Mouse (Mus musculus): Measurements from ENCODE around the gene Gmeb2. TPM values are rescaled to one million over a fixed set of nuclear protein-coding genes. Genes with fewer than 3 reads are reported as not detected.

Gmeb2 gene
- total RNA-seq, 2 experiments from 2014 or later = 12.1 to 14.5 TPM

DNA sequence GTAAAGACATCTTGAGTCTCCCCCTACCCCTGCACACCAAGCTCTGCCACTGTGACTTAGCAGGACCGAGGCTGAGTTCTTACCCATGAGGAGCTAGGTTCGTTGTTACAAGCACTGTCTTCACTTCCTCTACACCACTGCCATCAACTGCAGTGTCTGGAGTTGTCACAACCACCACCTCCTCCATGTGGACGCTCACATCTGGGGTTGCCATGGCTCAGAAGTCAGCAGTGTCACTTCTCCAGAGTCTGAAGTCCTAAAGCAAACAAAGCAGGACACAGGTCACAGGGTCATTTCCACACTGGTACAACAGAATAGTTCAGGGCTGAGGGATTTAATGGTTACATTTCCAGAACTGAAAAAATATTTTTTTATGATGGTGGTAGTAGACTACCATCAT is 10.0 kb downstream of the Gmeb2 start:
- DNase-seq (ENCODE audit: low spot score in 2 of 2) = no peak

GRCm38 (mm10) chr2:181276766-181277165 is 11.1 kb downstream of the Gmeb2 start:
- no peak for DNase-seq (ENCODE audit: low spot score in 2 of 2)

- no peak for DNase-seq (ENCODE audit: low spot score in 2 of 2)
Observed at GRCm38 (mm10) chr2:181274639-181275038, 13.2 kb downstream of the Gmeb2 start.

- DNase-seq (ENCODE audit: low spot score in 2 of 2) = no peak
Observed at GRCm38 (mm10) chr2:181273829-181274228, 14.0 kb downstream of the Gmeb2 start.

DNA sequence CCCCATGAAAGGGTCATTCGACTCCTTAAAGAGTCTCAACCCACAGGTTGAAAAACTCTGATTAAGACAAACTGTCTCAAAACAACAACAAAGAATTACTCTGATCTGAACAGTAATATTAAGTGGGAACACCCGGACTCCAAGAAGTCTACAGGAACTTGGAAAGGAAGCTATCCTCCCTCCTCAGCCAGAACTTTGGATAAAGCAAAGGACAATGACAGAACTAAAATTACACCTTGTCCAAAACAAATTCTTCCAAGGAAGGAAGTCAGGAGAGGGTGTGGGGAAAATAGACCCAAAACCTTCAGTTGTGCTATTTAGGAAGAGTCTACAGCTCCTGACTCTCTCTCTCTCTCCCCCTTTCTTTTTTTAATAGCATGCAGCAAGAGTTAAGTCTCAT is 15.7 kb downstream of the Gmeb2 start:
- DNase-seq (ENCODE audit: low spot score in 2 of 2) = no peak

GRCm38 (mm10) chr2:181266839-181267238 is 21.0 kb downstream of the Gmeb2 start:
- no peak for DNase-seq (ENCODE audit: low spot score in 2 of 2)

DNA sequence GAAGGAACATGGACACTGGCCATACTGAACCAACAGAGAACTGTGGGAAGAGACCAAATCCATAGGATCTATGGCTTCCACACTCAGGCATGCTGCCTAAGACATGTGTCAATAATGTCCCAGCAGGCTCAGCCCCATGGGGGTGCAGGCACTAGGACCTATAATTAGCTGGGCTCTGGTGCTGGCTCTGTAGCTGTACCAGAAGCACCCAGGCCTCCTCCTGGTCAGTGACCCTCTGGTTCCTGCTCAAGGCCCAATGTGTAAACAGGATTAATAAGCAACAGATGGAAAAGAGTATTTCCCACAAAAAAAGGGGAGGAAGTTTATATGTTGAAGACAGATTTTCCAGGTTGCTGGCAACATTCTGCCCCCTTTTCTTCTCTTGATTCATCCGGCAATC is 34.6 kb downstream of the Gmeb2 start:
- DNase-seq (ENCODE audit: low spot score in 2 of 2) = no peak

GRCm38 (mm10) chr2:181251841-181252240 is 36.0 kb downstream of the Gmeb2 start:
- no peak for DNase-seq (ENCODE audit: low spot score in 2 of 2)

DNA sequence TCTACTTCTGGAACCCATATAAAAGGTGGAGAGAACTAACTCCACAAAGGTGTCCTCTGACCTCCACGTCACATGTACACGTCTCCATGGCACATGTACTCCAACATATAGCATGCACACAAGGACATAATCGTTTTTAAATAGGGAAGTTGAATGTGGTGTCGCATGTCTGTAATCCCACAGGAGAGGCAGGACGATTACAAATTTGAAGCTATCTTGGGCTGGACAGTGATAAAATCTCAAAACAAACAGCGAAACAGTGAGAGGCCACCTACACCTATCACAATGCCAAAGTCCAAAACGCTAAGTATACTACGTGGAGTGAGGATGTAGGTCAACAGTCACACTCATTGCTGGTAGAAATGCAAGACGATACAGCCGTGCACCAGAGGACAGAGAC is 38.6 kb downstream of the Gmeb2 start:
- no peak for DNase-seq (ENCODE audit: low spot score in 2 of 2)

- no peak for DNase-seq (ENCODE audit: low spot score in 2 of 2)
Observed at GRCm38 (mm10) chr2:181245031-181245430, 42.8 kb downstream of the Gmeb2 start.

- DNase-seq (ENCODE audit: low spot score in 2 of 2) = no peak
Observed at GRCm38 (mm10) chr2:181243706-181244394, 44.0 kb downstream of the Gmeb2 start.

GRCm38 (mm10) chr2:181242314-181242665 is 45.5 kb downstream of the Gmeb2 start:
- no peak for DNase-seq (ENCODE audit: low spot score in 2 of 2)

- DNase-seq (ENCODE audit: low spot score in 2 of 2) = no peak
Observed at GRCm38 (mm10) chr2:181241602-181242313, 46.1 kb downstream of the Gmeb2 start, which contains the start of gene Helz2. TSS of gene Helz2 (minus strand) at chr2:181242027.

- DNase-seq (ENCODE audit: low spot score in 2 of 2) = no peak
Observed at GRCm38 (mm10) chr2:181240806-181241440, 46.9 kb downstream of the Gmeb2 start.

- no peak for DNase-seq (ENCODE audit: low spot score in 2 of 2)
Observed at GRCm38 (mm10) chr2:181239261-181239660, 48.6 kb downstream of the Gmeb2 start.

- DNase-seq (ENCODE audit: low spot score in 2 of 2) = no peak
Observed at GRCm38 (mm10) chr2:181238861-181239260, 49.0 kb downstream of the Gmeb2 start.

DNA sequence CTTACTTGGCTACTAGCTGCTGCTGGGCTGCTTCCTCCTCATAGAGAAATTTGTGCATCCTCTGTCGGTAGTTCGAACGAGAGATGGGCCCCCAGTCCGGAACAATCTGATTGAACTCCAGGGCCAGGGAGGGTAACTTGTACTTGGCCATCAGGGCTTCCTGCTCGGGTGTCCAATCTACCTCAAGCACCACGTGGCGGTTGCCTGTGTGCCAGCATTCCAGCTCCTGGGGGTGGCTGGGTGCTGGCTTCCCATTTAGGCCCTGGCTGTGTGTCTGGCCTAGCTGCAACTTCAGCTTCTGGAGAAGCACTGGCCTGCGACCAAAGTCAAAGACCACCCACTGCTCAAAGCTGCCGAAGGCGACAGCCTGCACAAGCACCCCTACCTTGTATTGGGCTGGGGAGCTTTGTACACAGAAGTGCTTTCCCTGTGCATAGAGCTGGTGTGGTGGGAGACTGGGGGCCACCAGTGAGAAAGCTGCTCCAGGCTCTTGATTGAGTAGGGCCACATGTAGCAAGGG is 49.7 kb downstream of the Gmeb2 start:
- no peak for DNase-seq (ENCODE audit: low spot score in 2 of 2)

GRCm38 (mm10) chr2:181237251-181238014 is 50.4 kb downstream of the Gmeb2 start:
- no peak for DNase-seq (ENCODE audit: low spot score in 2 of 2)

GRCm38 (mm10) chr2:181235681-181236566 is 51.9 kb downstream of the Gmeb2 start:
- no peak for DNase-seq (ENCODE audit: low spot score in 2 of 2)

GRCm38 (mm10) chr2:181234680-181235079 is 53.2 kb downstream of the Gmeb2 start:
- DNase-seq (ENCODE audit: low spot score in 2 of 2) = no peak

Measured in gastrocnemius, postnatal 4 days (tissue).